Mouse (Mus musculus) spleen, adult 18-20 months (tissue): ENCODE data around the gene S1pr3.

ENCODE experiments used
- DNase-seq, 2 experiments: peaks; one replicate each; pipeline ENCODE4 v3.0.0; 2022; ENCODE audit warnings: mixed read lengths in 2 of 2

Gene S1pr3

DNA sequence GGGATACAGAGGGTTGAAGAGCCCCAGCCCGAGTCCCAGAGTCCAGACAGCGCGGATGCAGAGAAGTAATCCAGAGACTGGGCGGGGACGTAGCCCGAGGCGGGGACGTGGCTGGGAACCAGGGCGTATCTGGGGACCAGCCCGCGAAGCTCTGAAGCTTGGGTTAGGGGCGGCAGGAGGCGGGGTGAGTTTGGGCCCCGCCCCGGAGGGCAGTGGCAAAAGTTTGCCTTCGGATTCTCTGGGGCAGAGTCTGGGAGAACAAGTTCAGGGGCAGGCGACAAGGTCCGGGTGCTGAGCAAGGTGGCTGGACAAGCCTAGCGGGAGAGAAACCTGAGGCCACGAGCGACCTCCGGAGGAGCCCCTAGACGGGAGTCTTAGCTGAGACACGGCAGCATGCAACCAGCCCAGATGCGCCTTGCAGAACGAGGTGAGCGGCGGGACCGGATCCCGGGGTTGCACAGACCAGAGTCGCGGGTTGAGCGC, at the start of gene S1pr3:
TSS of gene S1pr3 (plus strand) at position 121 of the 483 bp plus-strand sequence.
- peak; percentile 65 for DNase-seq

DNA sequence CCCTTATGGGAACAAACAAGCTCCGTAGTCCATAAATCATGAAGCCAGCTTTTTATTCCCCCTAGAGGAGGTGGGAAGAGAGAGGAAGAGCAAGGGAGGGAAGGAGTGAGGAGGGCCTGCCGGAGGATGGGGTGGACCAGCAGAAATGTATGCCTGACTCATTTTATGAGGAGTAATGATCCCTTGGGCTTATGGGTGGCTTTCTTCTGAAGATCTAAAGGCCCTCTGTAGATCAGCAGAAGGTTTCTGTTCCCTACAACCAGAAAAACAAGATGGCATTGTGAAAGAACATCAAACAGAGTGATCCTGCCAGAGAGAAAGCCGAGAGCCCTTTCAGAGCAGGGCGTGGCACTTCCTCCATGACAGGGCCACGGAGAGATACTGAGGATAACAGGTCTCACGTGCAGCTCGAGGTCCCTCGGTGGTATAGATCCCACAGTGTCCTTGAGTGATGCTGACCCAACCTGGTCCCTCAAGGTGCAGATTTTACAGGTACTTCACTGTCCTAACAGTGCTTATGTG, 47.9 kb upstream of the S1pr3 start:
- no peak for DNase-seq

DNA sequence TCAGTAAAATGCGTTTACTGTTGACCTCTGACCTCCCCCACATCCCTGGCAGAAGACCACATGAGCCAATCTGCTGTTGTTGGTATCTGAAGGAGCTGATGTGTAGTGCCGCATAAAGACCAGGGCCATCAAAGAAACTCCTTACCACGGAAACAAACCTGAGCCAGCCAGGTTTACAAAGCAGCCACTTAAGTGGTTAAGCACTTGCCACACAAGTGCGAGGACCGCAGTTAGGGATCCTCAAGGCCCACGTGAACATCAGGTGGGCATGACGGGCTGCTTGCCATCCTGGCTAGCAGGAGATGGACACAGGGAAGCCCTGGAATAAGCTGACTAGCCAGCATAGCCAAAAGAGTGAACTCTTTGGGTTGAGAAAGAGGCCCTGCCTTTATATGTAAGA, 45.0 kb upstream of the S1pr3 start:
- no peak for DNase-seq

- no peak for DNase-seq
Observed at GRCm38 (mm10) chr13:51363985-51364384, 44.5 kb upstream of the S1pr3 start.

- DNase-seq, result no peak
Observed at GRCm38 (mm10) chr13:51365191-51365590, 43.2 kb upstream of the S1pr3 start.

DNA sequence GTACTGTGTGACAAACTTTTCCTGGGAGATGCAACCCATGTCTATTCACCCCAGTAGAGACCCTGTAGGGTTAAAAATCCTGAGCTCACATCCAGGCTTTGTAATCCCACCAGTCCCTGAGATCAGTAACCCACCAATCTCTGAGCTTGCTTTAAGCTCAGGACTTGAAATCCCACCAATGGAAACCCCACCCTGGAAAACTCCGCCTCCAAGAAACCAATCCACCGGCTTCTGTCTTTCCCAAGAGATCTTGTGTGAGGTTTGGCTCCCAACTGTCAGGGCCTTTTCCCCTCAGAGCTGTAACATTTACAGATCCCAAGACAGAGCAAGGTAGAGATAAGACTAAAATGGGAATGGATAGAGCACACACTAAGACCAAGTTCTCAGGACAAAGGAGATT, 40.1 kb upstream of the S1pr3 start:
- DNase-seq, result no peak

GRCm38 (mm10) chr13:51369354-51369753, 39.1 kb upstream of the S1pr3 start:
- DNase-seq, result no peak

GRCm38 (mm10) chr13:51373086-51373485, 35.4 kb upstream of the S1pr3 start:
- DNase-seq, result no peak

DNA sequence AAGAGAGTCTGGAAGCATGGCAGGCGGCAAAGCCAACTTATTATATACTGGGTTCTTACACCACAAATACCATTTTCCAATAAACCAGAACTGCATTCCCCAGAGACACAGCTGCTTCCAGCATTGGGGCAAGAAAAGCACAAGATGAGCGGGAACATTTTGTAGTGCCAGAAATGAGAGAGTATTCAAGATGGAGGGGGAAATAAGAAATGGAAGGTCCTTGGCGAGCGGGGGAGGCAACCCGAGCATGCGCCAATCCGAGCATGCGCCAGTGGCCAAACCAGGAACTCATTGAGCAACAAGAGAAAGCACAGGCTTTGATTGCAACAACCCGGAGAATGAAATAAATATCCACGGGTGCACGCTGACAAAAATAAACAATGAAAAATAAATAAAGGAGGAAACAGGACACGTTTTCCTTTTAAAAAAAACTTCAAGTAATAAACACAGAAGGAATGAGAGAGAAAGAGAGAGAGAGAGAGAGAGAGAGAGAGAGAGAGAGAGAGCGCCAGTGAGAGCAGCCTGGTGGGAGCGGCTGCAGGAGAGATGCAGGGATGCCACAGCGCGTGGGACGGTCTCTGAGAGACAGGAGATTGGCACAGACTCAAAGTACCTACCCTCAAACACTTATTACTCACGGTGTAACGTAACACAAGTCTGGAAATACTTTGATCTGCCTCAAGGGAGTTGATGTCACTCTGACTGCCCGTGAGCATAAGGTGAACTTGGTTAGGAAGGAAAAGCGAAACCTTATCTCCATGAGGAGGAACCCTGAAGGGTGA, 34.2 kb upstream of the S1pr3 start:
- DNase-seq, result no peak

DNA sequence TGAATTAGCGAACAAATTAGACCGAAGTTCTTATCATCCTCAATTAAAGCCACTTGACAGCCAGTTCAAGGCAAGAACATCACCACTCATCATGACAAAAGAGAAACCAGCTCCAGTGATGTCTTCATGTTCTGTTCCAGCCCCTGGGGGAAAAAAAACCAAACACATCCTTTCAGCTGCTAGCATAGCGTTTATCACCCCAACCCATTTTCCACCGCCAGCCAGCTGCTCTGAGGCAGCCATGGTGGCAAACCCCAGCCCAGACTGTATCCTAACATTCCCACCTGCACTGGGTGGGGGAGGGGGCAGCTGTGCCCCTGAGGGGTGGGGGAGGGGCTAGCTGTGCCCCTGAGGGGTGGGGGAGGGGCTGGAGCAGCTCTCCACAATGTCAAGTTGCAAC, 30.3 kb upstream of the S1pr3 start:
- no peak for DNase-seq

GRCm38 (mm10) chr13:51379596-51379995, 28.8 kb upstream of the S1pr3 start:
- no peak for DNase-seq

DNA sequence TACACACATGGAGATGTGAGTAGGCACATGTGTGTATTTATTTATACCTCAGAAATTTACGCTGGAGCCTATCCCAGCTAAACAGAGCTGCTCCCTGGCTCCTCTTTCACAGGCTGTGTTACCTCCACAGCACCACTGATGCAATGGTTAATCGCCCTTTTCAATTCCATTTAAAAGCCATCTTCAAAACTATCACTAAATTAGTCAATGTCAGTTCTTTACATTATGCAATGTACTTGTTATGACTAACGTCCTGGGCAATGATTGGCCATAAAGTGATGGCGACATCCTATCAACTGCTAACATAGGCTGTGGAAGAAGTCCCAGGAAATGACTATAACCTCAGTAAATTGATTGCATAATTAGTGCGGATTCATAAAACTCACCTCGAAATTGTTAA, 26.9 kb upstream of the S1pr3 start:
- no peak for DNase-seq

DNA sequence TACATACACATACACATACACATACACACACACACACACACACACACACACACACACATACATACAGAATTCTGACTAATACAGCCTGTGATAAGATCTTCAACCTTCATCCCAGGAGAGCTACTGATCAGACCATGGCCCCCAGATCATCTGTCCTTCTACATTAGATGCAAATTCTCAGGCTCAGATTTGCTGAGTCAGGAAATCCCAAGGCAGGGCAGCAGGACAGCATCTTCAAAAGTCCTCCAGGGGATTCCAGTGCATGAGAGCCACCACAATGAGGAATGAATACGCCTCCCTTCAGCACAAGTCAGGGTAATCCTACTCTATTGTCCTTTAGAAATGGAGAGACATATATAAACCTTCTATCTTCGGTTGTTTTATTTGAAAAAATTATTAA, 23.5 kb upstream of the S1pr3 start:
- DNase-seq, result no peak

- DNase-seq, result no peak
Observed at GRCm38 (mm10) chr13:51387908-51388307, 20.5 kb upstream of the S1pr3 start.

DNA sequence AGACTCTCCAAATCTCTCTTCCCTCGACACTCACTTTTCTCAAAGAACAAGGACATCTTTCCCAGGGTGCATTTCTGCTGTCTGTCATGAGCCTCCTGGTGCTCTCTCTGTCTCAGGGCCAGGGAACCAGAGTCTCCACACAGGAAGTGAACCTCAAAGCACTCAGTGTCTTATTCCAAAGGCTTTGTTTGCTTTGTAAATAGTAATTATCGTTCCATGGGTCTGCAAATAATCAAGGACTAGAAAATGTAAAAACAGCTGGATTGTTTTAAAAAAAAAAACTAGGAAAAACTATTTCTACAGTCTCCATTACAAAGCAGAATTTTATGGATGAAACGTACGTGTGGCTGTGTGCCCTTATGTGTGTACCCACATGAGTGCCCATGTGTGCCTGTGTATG, 18.0 kb upstream of the S1pr3 start:
- no peak for DNase-seq

GRCm38 (mm10) chr13:51391359-51391916, 17.0 kb upstream of the S1pr3 start:
- peak in 1 of 2 experiments; percentile 35 for DNase-seq

DNA sequence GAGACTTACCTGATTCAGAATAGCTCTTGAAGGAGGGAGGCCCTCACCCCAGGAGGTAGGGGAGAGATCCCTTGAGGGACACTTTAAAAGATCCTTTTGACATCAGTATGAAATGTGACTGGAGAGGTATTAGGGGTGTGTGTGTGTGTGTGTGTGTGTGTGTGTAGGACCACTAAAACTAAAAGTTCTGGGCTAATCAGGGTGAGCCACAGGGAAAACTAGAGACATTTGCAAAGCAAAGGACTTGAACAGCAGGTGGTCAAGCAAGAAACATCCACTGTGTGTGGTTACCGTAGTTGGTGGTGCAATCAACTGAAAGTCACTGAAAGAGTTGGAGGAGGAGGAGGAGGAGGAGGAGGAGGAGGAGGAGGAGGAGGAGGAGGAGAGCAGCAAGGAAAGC, 16.2 kb upstream of the S1pr3 start:
- DNase-seq, result no peak

DNA sequence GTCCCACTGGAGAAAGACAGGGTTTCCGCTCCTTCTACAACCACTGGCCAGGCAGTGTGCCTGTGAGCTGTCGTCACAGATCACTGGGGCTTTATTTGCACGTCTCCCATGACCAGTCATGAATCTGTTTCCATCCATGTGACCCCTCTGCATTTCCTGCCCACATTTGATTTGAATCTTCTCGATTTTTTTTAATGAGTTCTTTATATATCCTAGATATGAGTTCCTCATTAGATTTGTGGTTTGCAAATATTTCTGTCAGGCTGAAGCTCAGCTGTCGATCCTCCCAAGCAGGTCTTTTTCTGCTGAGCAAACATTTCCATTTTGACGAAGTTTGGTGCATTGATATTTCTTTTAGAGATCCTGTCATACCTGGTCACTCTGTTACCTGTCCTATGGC, 10.6 kb upstream of the S1pr3 start:
- DNase-seq, result no peak

DNA sequence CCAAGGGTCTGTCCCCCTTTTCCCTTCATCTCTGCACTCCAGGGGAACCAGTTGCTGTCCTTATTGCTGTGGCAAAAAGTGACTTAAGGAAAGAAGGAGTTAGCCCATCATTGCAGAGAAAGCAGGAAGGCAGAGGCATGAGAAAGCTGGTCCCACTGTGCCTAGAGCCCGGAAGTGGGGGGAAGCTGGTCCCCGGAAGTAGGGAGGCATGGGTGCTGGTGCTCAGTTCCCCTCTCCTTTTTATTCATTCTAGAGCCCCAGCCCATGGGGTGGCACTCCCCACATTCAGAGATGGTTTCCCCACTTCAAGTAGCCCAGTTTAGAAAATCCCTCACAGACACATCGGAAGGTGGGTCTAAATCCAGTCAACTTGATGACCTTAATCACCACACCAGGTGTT, 8.9 kb upstream of the S1pr3 start:
- DNase-seq, result no peak

DNA sequence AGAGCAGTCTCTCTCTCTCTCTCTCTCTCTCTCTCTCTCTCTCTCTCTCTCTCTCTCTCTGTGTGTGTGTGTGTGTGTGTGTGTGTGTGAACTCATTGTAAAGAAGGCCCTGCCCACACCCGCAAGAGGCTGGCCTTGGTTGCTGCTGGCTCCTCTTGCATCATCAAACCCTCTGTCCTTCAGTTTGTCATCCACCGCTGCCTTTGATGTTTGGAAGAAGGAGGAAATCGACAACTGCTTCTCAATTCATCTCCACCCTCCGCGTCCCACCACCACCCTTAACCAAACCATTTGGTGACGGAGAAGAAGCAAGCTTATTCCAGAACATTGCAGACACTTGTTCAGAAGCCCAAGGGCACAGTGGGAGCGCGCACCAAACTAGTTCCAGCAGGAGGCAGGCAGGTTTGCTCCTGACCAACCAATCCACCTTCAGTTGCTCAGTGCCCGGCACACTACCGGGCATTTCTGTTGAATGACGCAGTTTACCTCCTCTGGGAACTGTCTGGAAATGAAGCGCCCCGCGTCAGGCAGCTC, 8.2 kb upstream of the S1pr3 start:
- no peak for DNase-seq

- peak; percentile 57 to 61 for DNase-seq
Observed at GRCm38 (mm10) chr13:51400736-51401501, 7.5 kb upstream of the S1pr3 start.

- DNase-seq, result no peak
Observed at GRCm38 (mm10) chr13:51404566-51404965, 3.9 kb upstream of the S1pr3 start.

DNA sequence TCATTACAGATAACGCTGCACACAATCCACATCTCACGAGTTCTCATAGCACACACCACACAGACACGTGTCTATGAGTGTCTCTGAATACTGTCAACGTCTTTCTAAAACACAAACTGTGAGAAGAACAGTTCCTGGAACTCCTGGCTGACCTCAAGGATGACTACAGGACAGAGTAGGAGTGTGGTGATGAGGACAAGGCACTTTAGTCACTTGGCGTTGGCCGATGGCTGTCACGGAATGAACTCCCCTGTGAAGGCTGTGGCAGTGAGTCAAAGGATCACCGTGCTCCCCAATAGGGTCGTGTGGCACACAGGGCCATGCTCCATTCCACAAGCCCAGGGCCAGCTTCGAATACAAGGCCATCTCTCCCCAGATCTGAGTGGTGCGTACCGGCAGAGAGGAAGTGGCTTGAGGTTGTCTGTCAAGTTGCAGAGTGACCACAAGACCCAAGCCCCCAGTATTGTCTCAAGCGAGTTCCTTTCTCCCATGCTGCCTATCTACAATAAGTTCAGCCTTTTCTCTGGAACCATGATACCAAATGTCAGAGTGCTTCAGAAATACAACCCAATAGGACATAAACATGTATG, 2.6 kb upstream of the S1pr3 start:
- no peak for DNase-seq
